Mouse (Mus musculus) lung, adult 18-20 months (tissue): Measurements from ENCODE around the gene Fxyd1.

Experiments
- DNase-seq, 2 experiments: peaks; one replicate each; pipeline ENCODE4 v3.0.0; 2022; ENCODE audit warnings: mixed read lengths in 2 of 2

The Fxyd1 gene

GRCm38 (mm10) chr7:31077470-31077869 lies 20.5 kb upstream of the Fxyd1 start:
- no peak for DNase-seq

- DNase-seq: peak in 1 of 2 experiments; percentile 60
Observed at GRCm38 (mm10) chr7:31076492-31076891, 19.5 kb upstream of the Fxyd1 start, which contains the start of gene Fxyd3. TSS of gene Fxyd3 (minus strand) at chr7:31076704.

- DNase-seq: no peak
Observed at GRCm38 (mm10) chr7:31074713-31075069, 17.7 kb upstream of the Fxyd1 start.

- peak in 1 of 2 experiments; percentile 27 for DNase-seq
Observed at GRCm38 (mm10) chr7:31074061-31074712, 17.2 kb upstream of the Fxyd1 start.

GRCm38 (mm10) chr7:31073546-31073945 lies 16.5 kb upstream of the Fxyd1 start:
- DNase-seq: no peak

- DNase-seq: no peak
Observed at GRCm38 (mm10) chr7:31072326-31072725, 15.3 kb upstream of the Fxyd1 start.

GRCm38 (mm10) chr7:31070324-31070723 lies 13.3 kb upstream of the Fxyd1 start:
- DNase-seq: no peak

GRCm38 (mm10) chr7:31069491-31069890 lies 12.5 kb upstream of the Fxyd1 start:
- DNase-seq: no peak

GRCm38 (mm10) chr7:31067836-31068235 lies 10.8 kb upstream of the Fxyd1 start:
- DNase-seq: no peak

- no peak for DNase-seq
Observed at GRCm38 (mm10) chr7:31063074-31063560, 6.1 kb upstream of the Fxyd1 start.

- DNase-seq: no peak
Observed at GRCm38 (mm10) chr7:31060621-31061010, 3.6 kb upstream of the Fxyd1 start.

- no peak for DNase-seq
Observed at GRCm38 (mm10) chr7:31059919-31060620, 3.1 kb upstream of the Fxyd1 start.

GRCm38 (mm10) chr7:31059108-31059507 lies 2.1 kb upstream of the Fxyd1 start, which contains the start of gene Lgi4:
TSS of gene Lgi4 (plus strand) at chr7:31059342.
- peak; percentile 76 to 82 for DNase-seq

GRCm38 (mm10) chr7:31058211-31058610 lies 1.2 kb upstream of the Fxyd1 start:
- DNase-seq: no peak

GRCm38 (mm10) chr7:31057730-31058129 lies 731 bp upstream of the Fxyd1 start:
- no peak for DNase-seq

- DNase-seq: no peak
Observed at GRCm38 (mm10) chr7:31056448-31056847, 551 bp downstream of the Fxyd1 start.

GRCm38 (mm10) chr7:31055883-31056282 lies 1.1 kb downstream of the Fxyd1 start:
- no peak for DNase-seq

GRCm38 (mm10) chr7:31055354-31055824 lies 1.6 kb downstream of the Fxyd1 start:
- DNase-seq: peak; percentile 69 to 77

GRCm38 (mm10) chr7:31054661-31055320 lies 2.2 kb downstream of the Fxyd1 start:
- no peak for DNase-seq

GRCm38 (mm10) chr7:31053882-31054447 lies 3.0 kb downstream of the Fxyd1 start:
- DNase-seq: no peak

GRCm38 (mm10) chr7:31052636-31053434 lies 4.2 kb downstream of the Fxyd1 start:
- DNase-seq: no peak

- no peak for DNase-seq
Observed at GRCm38 (mm10) chr7:31052251-31052635, 4.8 kb downstream of the Fxyd1 start.
